Mouse (Mus musculus) megakaryocyte, embryonic 14.5 days (primary cell): Measurements from ENCODE around the gene Mt1. TPM values are rescaled to one million over a fixed set of nuclear protein-coding genes. Genes with fewer than 3 reads are reported as not detected.
A peak's percentile ranks its signal among the peaks of the same experiment; 100 is the strongest.

Source experiments
- H3K27me3 ChIP-seq: replicated peaks from 2 replicates; pipeline ENCODE3; 2012; ENCODE audit warnings: inconsistent platforms
- H3K36me3 ChIP-seq: replicated peaks from 2 replicates; pipeline ENCODE3; 2012; ENCODE audit warnings: low read length, inconsistent platforms, mixed read lengths
- H3K4me1 ChIP-seq: 2 replicates; pipeline ENCODE4 v1.6.1; 2012; ENCODE audit warnings: inconsistent platforms
- H3K4me3 ChIP-seq: replicated peaks from 2 replicates; pipeline ENCODE3; 2012; ENCODE audit warnings: moderate library complexity, mild to moderate bottlenecking, inconsistent platforms
- H3K9me3 ChIP-seq: 2 replicates; pipeline ENCODE4 v1.6.1; 2012; ENCODE audit warnings: inconsistent platforms
- FLI1 ChIP-seq: IDR thresholded peaks from 2 replicates; pipeline ENCODE4 v1.6.1; 2012; ENCODE audit warnings: low read length, inconsistent platforms, mixed read lengths
- GATA1 ChIP-seq: IDR thresholded peaks from 3 replicates; pipeline ENCODE4 v1.6.1; 2012; ENCODE audit warnings: mixed read lengths, low read length, inconsistent platforms, borderline replicate concordance
- polyA plus RNA-seq: library from polyadenylated mRNA; stranded (reverse); fragments of >175 nt; gene quantifications from 2 replicates; pipeline ENCODE4 v1.2.3, GENCODE M21; 2012; ENCODE audit warnings: low replicate concordance; ENCODE audit not compliant: insufficient read depth

Mt1 gene
- polyA plus RNA-seq, 1 experiment = 878 TPM

GRCm38 (mm10) chr8:94204043-94204442 lies 25.2 kb downstream of the Mt1 start:
- H3K27me3 ChIP-seq = peaks cover 20% of the 10 kb centered on the region
- H3K4me1 ChIP-seq = peaks cover 27% of the 10 kb centered on the region
- H3K9me3 ChIP-seq = no peaks in the 10 kb centered on the region
- H3K4me3 ChIP-seq = no peak overlapping the region
- no peaks in the 10 kb centered on the region for H3K36me3 ChIP-seq
- TF ChIP-seq FLI1 (no peak), GATA1 (no peak)

- H3K27me3 ChIP-seq = peaks cover 30% of the 10 kb centered on the region
- H3K36me3 ChIP-seq = no peaks in the 10 kb centered on the region
- peaks cover 25% of the 10 kb centered on the region for H3K4me1 ChIP-seq
- TF ChIP-seq FLI1 (no peak), GATA1 (no peak)
- no peaks in the 10 kb centered on the region for H3K9me3 ChIP-seq
- H3K4me3 ChIP-seq = no peak overlapping the region
Observed at GRCm38 (mm10) chr8:94205736-94206135, 26.9 kb downstream of the Mt1 start.

- TF ChIP-seq GATA1 (no peak), FLI1 (no peak)
- peaks cover 23% of the 10 kb centered on the region for H3K4me1 ChIP-seq
- H3K9me3 ChIP-seq = no peaks in the 10 kb centered on the region
- H3K36me3 ChIP-seq = no peaks in the 10 kb centered on the region
- no peak overlapping the region for H3K4me3 ChIP-seq
- H3K27me3 ChIP-seq = peaks cover 31% of the 10 kb centered on the region
Observed at GRCm38 (mm10) chr8:94206256-94206655, 27.4 kb downstream of the Mt1 start.

- Histone ChIP-seq H3K36me3 (no peaks in the 10 kb centered on the region), H3K9me3 (no peaks in the 10 kb centered on the region), H3K27me3 (peaks cover 33% of the 10 kb centered on the region), H3K4me1 (peaks cover 23% of the 10 kb centered on the region), H3K4me3 (no peak overlapping the region)
- TF ChIP-seq GATA1 = no peak
- no peak for TF ChIP-seq FLI1
Observed at GRCm38 (mm10) chr8:94207491-94207890, 28.6 kb downstream of the Mt1 start.

GRCm38 (mm10) chr8:94209639-94210038 lies 30.8 kb downstream of the Mt1 start:
- TF ChIP-seq FLI1 (no peak), GATA1 (no peak)
- H3K27me3 ChIP-seq = peaks cover 26% of the 10 kb centered on the region
- no peak overlapping the region for H3K4me3 ChIP-seq
- H3K9me3 ChIP-seq = no peaks in the 10 kb centered on the region
- peaks cover 26% of the 10 kb centered on the region for H3K4me1 ChIP-seq
- no peaks in the 10 kb centered on the region for H3K36me3 ChIP-seq

- Histone ChIP-seq H3K27me3 (peaks cover 21% of the 10 kb centered on the region), H3K4me1 (peaks cover 30% of the 10 kb centered on the region), H3K4me3 (no peak overlapping the region), H3K36me3 (no peaks in the 10 kb centered on the region), H3K9me3 (no peaks in the 10 kb centered on the region)
- TF ChIP-seq FLI1 = no peak
- TF ChIP-seq GATA1 = no peak
Observed at GRCm38 (mm10) chr8:94210225-94210624, 31.3 kb downstream of the Mt1 start.

- Histone ChIP-seq H3K36me3 (peaks cover 4% of the 10 kb centered on the region), H3K4me3 (peak overlapping the region; percentile 96), H3K4me1 (peaks cover 46% of the 10 kb centered on the region), H3K27me3 (peaks cover 16% of the 10 kb centered on the region), H3K9me3 (no peaks in the 10 kb centered on the region)
- TF ChIP-seq FLI1 (no peak), GATA1 (no peak)
Observed at GRCm38 (mm10) chr8:94213819-94214218, 34.9 kb downstream of the Mt1 start.

GRCm38 (mm10) chr8:94214252-94215173 lies 35.6 kb downstream of the Mt1 start, which contains the start of gene Nup93:
Gene Nup93 (plus strand): TSS chr8:94214564.
- no peak for TF ChIP-seq FLI1
- TF ChIP-seq GATA1 = no peak

GRCm38 (mm10) chr8:94227381-94227939 lies 48.6 kb downstream of the Mt1 start:
- H3K4me3 ChIP-seq = peak overlapping the region; percentile 62
- no peaks in the 10 kb centered on the region for H3K9me3 ChIP-seq
- H3K36me3 ChIP-seq = peaks cover 62% of the 10 kb centered on the region
- H3K4me1 ChIP-seq = peaks cover 35% of the 10 kb centered on the region
- TF ChIP-seq FLI1 = no peak
- TF ChIP-seq GATA1 = no peak
- no peaks in the 10 kb centered on the region for H3K27me3 ChIP-seq

More at GRCm38 (mm10) chr8:94214252-94215173, 35.6 kb downstream of the Mt1 start, which contains the start of gene Nup93:
- peaks cover 49% of the 10 kb centered on the region for H3K4me1 ChIP-seq
- peak within 1 kb of the TSS; percentile 96 for H3K4me3 ChIP-seq
- H3K27me3 ChIP-seq = peaks cover 9% of the 10 kb centered on the region
- peaks cover 7% of the 10 kb centered on the region for H3K36me3 ChIP-seq
- no peaks in the 10 kb centered on the region for H3K9me3 ChIP-seq

Other genes starting within 250 kb of the Mt1 start
- gene Amfr, start 166.2 kb upstream of the Mt1 start, polyA plus RNA-seq = 37.6 and 51.7 TPM in 2 replicates
- 185 and 240 TPM in 2 replicates for gene Nudt21, start 142.1 kb upstream of the Mt1 start, polyA plus RNA-seq
- gene Ogfod1, start 141.9 kb upstream of the Mt1 start, polyA plus RNA-seq = 2.8 TPM in 1 of 2 replicates, not detected in the other
- 0.30 and 0.71 TPM in 2 replicates for gene Bbs2, start 80.2 kb upstream of the Mt1 start, polyA plus RNA-seq
- gene Mt4, start 41.9 kb upstream of the Mt1 start, polyA plus RNA-seq = not detected in 2 replicates
- gene Mt3, start 26.5 kb upstream of the Mt1 start, polyA plus RNA-seq = not detected in 2 replicates
- 368 and 523 TPM in 2 replicates for gene Mt2, start 6.4 kb upstream of the Mt1 start, polyA plus RNA-seq
- gene Nup93, start 35.5 kb downstream of the Mt1 start, polyA plus RNA-seq = 3.1 and 3.3 TPM in 2 replicates
- not detected in 2 replicates for gene Slc12a3, start 150.1 kb downstream of the Mt1 start, polyA plus RNA-seq
- 188 and 443 TPM in 2 replicates for gene Herpud1, start 207.4 kb downstream of the Mt1 start, polyA plus RNA-seq